Mouse (Mus musculus): Measurements from ENCODE around the gene Chka. TPM values are rescaled to one million over a fixed set of nuclear protein-coding genes. Genes with fewer than 3 reads are reported as not detected.

Gene Chka
- polyA plus RNA-seq, 1 experiment from 2014 or later = 63.1 TPM

DNA sequence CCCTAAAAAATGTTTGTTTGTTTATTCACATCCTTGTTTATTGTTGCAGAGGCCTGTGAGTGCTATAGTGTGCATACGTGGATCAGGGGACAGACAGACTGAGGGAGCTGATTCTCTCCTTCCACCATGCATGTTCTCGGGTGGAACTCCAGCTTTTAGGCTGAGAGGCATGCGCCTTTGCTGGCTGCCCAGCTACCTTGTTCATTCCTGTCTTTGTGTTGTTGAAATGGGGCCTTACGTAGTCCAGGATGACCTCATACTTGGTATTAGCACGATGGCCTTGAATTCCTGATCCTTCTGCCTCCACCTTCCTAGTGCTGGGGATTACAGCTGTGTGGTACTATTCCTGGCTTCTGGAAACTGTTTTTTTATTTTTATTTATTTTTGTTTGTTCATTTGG, 3.9 kb upstream of the Chka start:
- Histone ChIP-seq H3K9me3 (replicated peaks) (no peaks in the 10 kb centered on the region), H3K4me1 (peaks cover 22% of the 10 kb centered on the region), H3K27ac (no peak overlapping the region), H3K27me3 (no peaks in the 10 kb centered on the region), H3K36me3 (no peaks in the 10 kb centered on the region), H3K9ac (no peak overlapping the region), H3K4me2 (no peak overlapping the region), H3K4me3 (replicated peaks) (no peak overlapping the region)
- WGBS = 87% methylated on average over 5 of the region's 5 CpGs
- ATAC-seq (replicated peaks; ENCODE audit: low FRiP score) = no peak

DNA sequence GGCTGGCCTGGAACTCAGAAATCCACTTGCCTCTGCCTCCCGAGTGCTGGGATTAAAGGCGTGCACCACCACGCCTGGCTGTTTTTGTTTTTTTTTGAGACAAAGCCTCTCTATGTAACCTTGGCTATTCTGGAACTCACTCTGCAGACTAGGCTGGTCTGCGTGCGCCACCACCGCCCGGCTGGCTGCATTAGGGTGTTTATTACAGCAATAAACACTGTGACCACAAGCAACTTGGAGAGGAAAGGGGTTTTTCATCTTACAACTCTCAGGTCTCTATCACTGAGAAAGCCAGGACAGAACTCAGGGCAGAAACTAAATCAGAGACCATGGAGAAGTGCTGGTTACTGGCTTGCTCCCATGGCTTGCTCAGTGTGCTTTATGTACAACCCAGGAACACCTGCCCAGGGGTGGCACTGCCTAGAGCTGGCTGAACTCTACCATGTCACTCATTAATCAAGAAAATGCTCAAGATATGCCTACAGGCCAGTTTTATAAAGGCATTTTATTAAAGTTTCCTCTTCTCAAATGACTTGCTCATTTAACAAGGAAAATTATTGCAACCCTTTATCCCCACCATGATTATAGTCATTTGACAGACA, 3.3 kb upstream of the Chka start:
- Histone ChIP-seq H3K4me3 (replicated peaks) (no peak overlapping the region), H3K9me3 (replicated peaks) (no peaks in the 10 kb centered on the region), H3K9ac (no peak overlapping the region), H3K36me3 (no peaks in the 10 kb centered on the region), H3K27me3 (no peaks in the 10 kb centered on the region), H3K27ac (peak overlapping the region; percentile 51; the same call in 1 of the 2 replicates), H3K4me1 (peaks cover 21% of the 10 kb centered on the region), H3K4me2 (no peak overlapping the region)
- no peak for ATAC-seq (replicated peaks; ENCODE audit: low FRiP score)
- WGBS = 45% methylated on average over 7 of the region's 7 CpGs

DNA sequence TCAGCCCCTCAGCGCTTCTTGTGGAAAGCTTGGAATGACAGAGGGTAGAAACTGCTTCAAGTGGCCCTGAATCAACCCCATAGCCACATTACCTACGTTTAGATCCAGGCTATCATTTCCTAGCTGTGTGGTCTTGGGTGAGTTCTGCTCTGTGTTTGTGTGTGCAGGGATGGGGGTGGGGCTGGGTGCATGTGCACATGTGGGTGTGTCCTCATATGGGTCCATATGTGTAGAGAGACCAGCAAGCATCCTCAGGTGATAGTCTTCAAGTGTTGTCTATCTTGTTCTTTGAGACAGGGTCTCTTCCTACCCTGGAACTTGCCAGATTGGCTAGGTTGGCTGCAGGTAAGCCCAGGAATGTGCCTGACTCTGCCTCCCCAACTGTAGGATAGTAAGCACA, 2.3 kb upstream of the Chka start:
- Histone ChIP-seq H3K4me1 (peaks cover 30% of the 10 kb centered on the region), H3K27ac (0 out of 2 replicates have a peak overlapping the region, but pooled peaks have one; percentile 51), H3K36me3 (no peaks in the 10 kb centered on the region), H3K4me3 (replicated peaks) (no peak overlapping the region), H3K9ac (no peak overlapping the region), H3K27me3 (no peaks in the 10 kb centered on the region), H3K9me3 (replicated peaks) (no peaks in the 10 kb centered on the region), H3K4me2 (no peak overlapping the region)
- no peak for ATAC-seq (replicated peaks; ENCODE audit: low FRiP score)
- 87% methylated on average over 2 of the region's 2 CpGs for WGBS

DNA sequence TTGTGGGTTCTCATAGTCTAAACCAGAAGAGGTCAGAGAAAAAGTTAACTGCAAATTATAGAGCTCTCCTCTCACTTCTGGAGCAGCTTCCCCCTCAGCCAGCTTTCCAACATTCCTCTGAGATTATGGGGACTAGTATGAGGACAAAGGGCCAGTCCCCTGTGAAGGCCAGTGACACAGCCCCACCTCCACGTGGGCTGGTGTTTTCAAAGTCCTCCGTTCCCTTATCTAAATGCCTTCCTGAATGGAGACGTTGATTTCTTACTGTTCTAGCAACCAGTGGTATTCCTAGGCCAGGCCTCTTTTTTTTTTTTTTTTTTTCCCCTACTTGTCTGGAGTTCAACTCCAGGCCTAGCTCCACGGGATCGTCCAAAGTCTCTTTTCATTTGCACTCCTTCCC, 1.5 kb upstream of the Chka start:
- no peaks in the 10 kb centered on the region for H3K36me3 ChIP-seq
- peaks cover 37% of the 10 kb centered on the region for H3K4me1 ChIP-seq
- no peak overlapping the region for H3K9ac ChIP-seq
- H3K4me2 ChIP-seq = no peak overlapping the region
- no peaks in the 10 kb centered on the region for H3K27me3 ChIP-seq
- 50% methylated on average over 5 of the region's 5 CpGs for WGBS
- no peak for ATAC-seq (replicated peaks; ENCODE audit: low FRiP score)
- no peaks in the 10 kb centered on the region for H3K9me3 ChIP-seq (replicated peaks)
- H3K4me3 ChIP-seq (replicated peaks) = no peak overlapping the region
- H3K27ac ChIP-seq = no peak overlapping the region

GRCm38 (mm10) chr19:3850847-3851469, 615 bp upstream of the Chka start:
- Histone ChIP-seq H3K9me3 (replicated peaks) (no peaks in the 10 kb centered on the region), H3K9ac (peak overlapping the region; percentile 40), H3K4me1 (peaks cover 46% of the 10 kb centered on the region), H3K27ac (peak overlapping the region; percentile 99), H3K36me3 (no peaks in the 10 kb centered on the region), H3K4me3 (replicated peaks) (peak overlapping the region; percentile 88), H3K4me2 (peak overlapping the region; percentile 87), H3K27me3 (no peaks in the 10 kb centered on the region)
- 3% methylated on average over 19 of the region's 19 CpGs for WGBS
- peak; percentile 17; the same call in 1 of the 2 replicates for ATAC-seq (replicated peaks; ENCODE audit: low FRiP score)

- no peaks in the 10 kb centered on the region for H3K27me3 ChIP-seq
- peak overlapping the region; percentile 88 for H3K4me3 ChIP-seq (replicated peaks)
- peak overlapping the region; percentile 87 for H3K4me2 ChIP-seq
- WGBS = under 1% methylated on average over 65 of the region's 74 CpGs
- H3K36me3 ChIP-seq = no peaks in the 10 kb centered on the region
- peaks cover 49% of the 10 kb centered on the region for H3K4me1 ChIP-seq
- no peaks in the 10 kb centered on the region for H3K9me3 ChIP-seq (replicated peaks)
- peak overlapping the region; percentile 91 for H3K9ac ChIP-seq
- peak overlapping the region; percentile 99 for H3K27ac ChIP-seq
- ATAC-seq (replicated peaks; ENCODE audit: low FRiP score) = peak; percentile 49
These were observed 557 bp downstream of the Chka start for GRCm38 (mm10) chr19:3851979-3852681.

GRCm38 (mm10) chr19:3853121-3853520, 1.5 kb downstream of the Chka start:
- WGBS = 86% methylated on average over 10 of the region's 10 CpGs

GRCm38 (mm10) chr19:3853891-3854290, 2.3 kb downstream of the Chka start:
- Histone ChIP-seq H3K27ac (no peak overlapping the region), H3K9me3 (replicated peaks) (no peaks in the 10 kb centered on the region), H3K36me3 (no peaks in the 10 kb centered on the region), H3K9ac (no peak overlapping the region), H3K4me1 (peaks cover 44% of the 10 kb centered on the region), H3K4me3 (replicated peaks) (peak overlapping the region; percentile 88), H3K27me3 (no peaks in the 10 kb centered on the region), H3K4me2 (peak overlapping the region; percentile 87)
- WGBS = 81% methylated on average over 1 of the region's 1 CpGs
- no peak for ATAC-seq (replicated peaks; ENCODE audit: low FRiP score)

More at GRCm38 (mm10) chr19:3853121-3853520, 1.5 kb downstream of the Chka start:
- no peak for ATAC-seq (replicated peaks; ENCODE audit: low FRiP score)
- no peak overlapping the region for H3K9ac ChIP-seq
- H3K36me3 ChIP-seq = no peaks in the 10 kb centered on the region
- H3K27me3 ChIP-seq = no peaks in the 10 kb centered on the region
- peaks cover 49% of the 10 kb centered on the region for H3K4me1 ChIP-seq
- H3K4me2 ChIP-seq = peak overlapping the region; percentile 87
- H3K9me3 ChIP-seq (replicated peaks) = no peaks in the 10 kb centered on the region
- peak overlapping the region; percentile 88 for H3K4me3 ChIP-seq (replicated peaks)
- H3K27ac ChIP-seq = 0 out of 2 replicates have a peak overlapping the region, but pooled peaks have one; percentile 99

DNA sequence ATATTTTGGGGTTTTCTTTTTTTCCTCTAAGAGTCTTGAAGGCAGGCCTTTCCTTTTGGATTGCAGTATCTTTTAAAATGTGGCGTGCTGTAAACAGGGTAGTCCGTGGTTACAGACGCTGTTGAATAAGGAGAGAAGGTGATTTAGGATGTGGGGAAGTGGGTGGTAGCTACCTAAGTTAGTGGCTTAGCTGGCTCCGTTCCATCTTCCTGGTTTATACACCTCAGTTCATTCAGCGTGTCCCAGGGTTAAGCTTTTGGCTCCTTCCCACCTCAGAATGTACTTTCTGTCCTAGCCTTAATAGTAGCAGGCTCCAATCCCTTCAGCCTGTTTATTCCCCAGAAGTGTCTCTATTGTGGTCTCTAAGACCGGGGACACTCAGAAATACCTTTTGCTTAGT, 3.5 kb downstream of the Chka start:
- peaks cover 42% of the 10 kb centered on the region for H3K4me1 ChIP-seq

DNA sequence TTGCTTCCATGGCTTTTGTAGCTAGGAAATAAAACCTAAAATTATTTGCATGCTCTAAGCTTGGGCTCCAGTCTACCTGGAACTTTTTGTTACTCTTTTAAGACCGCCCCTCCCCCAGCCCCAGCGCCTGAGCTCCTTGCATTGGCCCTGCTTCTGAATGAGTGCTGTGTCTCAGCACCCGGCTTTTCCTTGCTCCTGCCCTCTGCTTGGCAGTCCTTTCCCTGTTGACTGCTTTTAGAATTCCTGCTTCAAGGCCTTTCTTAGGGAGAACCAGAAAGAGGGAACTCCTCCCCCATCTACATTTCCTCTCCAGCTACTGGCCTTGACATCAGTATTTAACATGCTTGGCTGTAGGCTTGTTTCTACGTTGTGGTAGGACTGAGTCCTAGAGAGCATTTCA, 4.0 kb downstream of the Chka start:
- H3K4me1 ChIP-seq = peaks cover 40% of the 10 kb centered on the region
- no peaks in the 10 kb centered on the region for H3K9me3 ChIP-seq (replicated peaks)
- H3K4me3 ChIP-seq (replicated peaks) = peak overlapping the region; percentile 12; the same call in 1 of the 2 replicates
- no peak for ATAC-seq (replicated peaks; ENCODE audit: low FRiP score)
- peak overlapping the region; percentile 39 for H3K4me2 ChIP-seq
- H3K36me3 ChIP-seq = peaks cover under 1% of the 10 kb centered on the region; the same call in 1 of the 2 replicates
- 17% methylated on average over 4 of the region's 4 CpGs for WGBS
- no peaks in the 10 kb centered on the region for H3K27me3 ChIP-seq
- H3K27ac ChIP-seq = peak overlapping the region; percentile 61; the same call in 1 of the 2 replicates
- H3K9ac ChIP-seq = no peak overlapping the region

More for the DNA sequence above, 3.5 kb downstream of the Chka start:
- peak overlapping the region; percentile 39 for H3K4me2 ChIP-seq
- WGBS = 44% methylated on average over 6 of the region's 6 CpGs
- H3K36me3 ChIP-seq = no peaks in the 10 kb centered on the region
- H3K27ac ChIP-seq = peak overlapping the region; percentile 61; the same call in 1 of the 2 replicates
- H3K9ac ChIP-seq = no peak overlapping the region
- peak overlapping the region; percentile 12; the same call in 1 of the 2 replicates for H3K4me3 ChIP-seq (replicated peaks)
- no peaks in the 10 kb centered on the region for H3K27me3 ChIP-seq
- H3K9me3 ChIP-seq (replicated peaks) = no peaks in the 10 kb centered on the region
- no peak for ATAC-seq (replicated peaks; ENCODE audit: low FRiP score)

DNA sequence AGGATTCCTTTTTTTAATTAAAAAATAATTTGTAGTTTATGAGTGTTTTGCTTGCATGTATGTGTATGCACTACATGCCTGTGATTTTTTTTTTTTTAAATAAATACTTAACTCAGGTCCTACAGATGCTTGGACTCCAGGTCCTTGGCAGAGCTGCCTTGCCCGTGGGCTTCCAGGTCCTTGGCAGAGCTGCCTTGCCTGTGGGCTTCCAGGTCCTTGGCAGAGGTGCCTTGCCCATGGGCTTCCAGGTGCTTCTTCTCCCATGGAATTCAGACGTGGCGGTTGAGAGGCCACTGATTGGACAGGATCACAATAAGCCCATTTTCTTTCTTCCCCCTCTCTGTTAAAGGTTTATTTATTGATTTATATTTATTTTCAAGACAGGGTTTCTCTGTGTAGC, 5.6 kb downstream of the Chka start:
- 75% methylated on average over 3 of the region's 3 CpGs for WGBS
- H3K9ac ChIP-seq = no peak overlapping the region
- ATAC-seq (replicated peaks; ENCODE audit: low FRiP score) = no peak

GRCm38 (mm10) chr19:3862713-3863112, 11.1 kb downstream of the Chka start:
- Histone ChIP-seq H3K36me3 (peaks cover 31% of the 10 kb centered on the region), H3K4me3 (replicated peaks) (no peak overlapping the region), H3K4me1 (no peaks in the 10 kb centered on the region), H3K4me2 (no peak overlapping the region), H3K9me3 (replicated peaks) (0 out of 2 replicates have a peak, but pooled peaks cover 3% of the 10 kb centered on the region), H3K27me3 (no peaks in the 10 kb centered on the region), H3K27ac (no peak overlapping the region), H3K9ac (no peak overlapping the region)
- ATAC-seq (replicated peaks; ENCODE audit: low FRiP score) = no peak
- WGBS = 79% methylated on average over 2 of the region's 2 CpGs

More for the DNA sequence above, 5.6 kb downstream of the Chka start:
- H3K4me1 ChIP-seq = peaks cover 32% of the 10 kb centered on the region
- no peaks in the 10 kb centered on the region for H3K9me3 ChIP-seq (replicated peaks)
- no peak overlapping the region for H3K4me3 ChIP-seq (replicated peaks)
- no peaks in the 10 kb centered on the region for H3K27me3 ChIP-seq
- peaks cover 5% of the 10 kb centered on the region; the same call in 1 of the 2 replicates for H3K36me3 ChIP-seq
- no peak overlapping the region for H3K4me2 ChIP-seq
- no peak overlapping the region for H3K27ac ChIP-seq

All from kidney, embryonic 15.5 days (tissue).